ENCODE assay signal across 18 mouse cellular contexts in the genomic region with DNA sequence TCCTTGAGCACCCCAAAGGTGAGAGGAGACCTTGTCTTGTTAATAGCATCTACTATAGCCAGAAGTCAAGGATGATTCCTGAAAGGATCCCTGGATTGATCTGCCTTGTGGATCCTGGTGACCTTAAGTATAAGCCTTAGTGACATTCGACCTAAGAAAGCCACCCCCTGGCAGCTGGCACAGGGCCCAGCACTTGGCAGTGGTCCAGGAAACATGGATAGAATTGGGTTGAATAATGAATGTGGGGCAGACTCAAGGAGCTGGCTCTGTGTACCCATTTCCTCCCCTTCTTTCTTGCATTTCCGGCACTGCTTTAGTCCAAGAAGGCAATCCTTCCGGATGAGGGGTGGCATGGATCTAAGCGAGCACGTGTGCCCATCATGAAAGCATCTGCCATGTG.
DNase-seq lines count a peak whose midpoint lies in the region; ATAC-seq and TF ChIP-seq lines count a peak whose summit lies in the region.
"Had no signal": no experiment of that assay in that cellular context is flagged by ENCODE, and none has a peak within 500 bp of the region (broad histone marks: within the 10 kb centered on the region; RNA-seq: fewer than 3 reads in every experiment).

No protein-coding gene starts in this region.

- no peak for TF ChIP-seq POLR2A in thymus, adult 2 months (IDR thresholded peaks at IDR 0.05; ENCODE audit: control insufficient read depth, extremely low read depth, insufficient read depth, low read length, poor library complexity)

- DNase-seq in cerebellum, postnatal 36 days: peak; percentile 4 to 15
- DNase-seq in cerebellum, adult 8-10 months: no peak
- DNase-seq in lung, embryonic 14.5 days: peak; percentile 11
- no peak for DNase-seq in lung, postnatal 10 days
- DNase-seq in thymus, postnatal 4 days: peak; percentile 39
- DNase-seq in thymus, adult 2 months: no peak
- DNase-seq: cerebellum, adult 11-12 months; embryo, embryonic 11 days; gastrocnemius, postnatal 36 days; right cerebral cortex, postnatal 14 days had no signal

- ATAC-seq in lung, embryonic 14.5 days (ENCODE audit: insufficient read depth): no peak
- no peak for ATAC-seq in activated CD4-positive, CD25-positive, alpha-beta regulatory T cell, adult 4 months
- ATAC-seq: forebrain, embryonic 15.5 days; intestine, embryonic 16.5 days; liver, embryonic 12.5 days; midbrain, embryonic 15.5 days had no signal

- H3K27ac ChIP-seq in lung, embryonic 14.5 days (ENCODE audit: low read depth): no peak overlapping the region
- no peak overlapping the region for H3K27ac ChIP-seq in thymus, adult 2 months (ENCODE audit: control insufficient read depth, insufficient read depth, low read length)
- H3K27ac ChIP-seq: forebrain, embryonic 15.5 days; hindbrain, embryonic 15.5 days; liver, embryonic 12.5 days; lung, embryonic 15.5 days; midbrain, embryonic 15.5 days; stomach, postnatal 0 days had no signal

- H3K4me1 ChIP-seq in lung, embryonic 14.5 days (ENCODE audit: insufficient read depth): 0 out of 2 replicates have a peak, but pooled peaks cover 2% of the 10 kb centered on the region
- H3K4me1 ChIP-seq in thymus, adult 2 months (replicated peaks; ENCODE audit: control insufficient read depth, insufficient read depth, low read length): peaks cover 20% of the 10 kb centered on the region
- H3K4me1 ChIP-seq: liver, embryonic 12.5 days; midbrain, embryonic 15.5 days had no signal

- WGBS in lung, embryonic 14.5 days: 65% methylated on average over 5 of the region's 5 CpGs
- 43% methylated on average over 5 of the region's 5 CpGs for WGBS in thymus, adult 2 months

- no peak overlapping the region for H3K4me3 ChIP-seq in lung, embryonic 14.5 days (ENCODE audit: low read depth, low read length)
- no peak overlapping the region for H3K4me3 ChIP-seq in thymus, adult 2 months (ENCODE audit: control insufficient read depth, insufficient read depth, low read length)
- H3K4me3 ChIP-seq: forebrain, embryonic 15.5 days; hindbrain, embryonic 15.5 days; liver, embryonic 12.5 days; lung, embryonic 15.5 days; midbrain, embryonic 15.5 days had no signal

- no peaks in the 10 kb centered on the region for H3K36me3 ChIP-seq in lung, embryonic 14.5 days (ENCODE audit: insufficient read depth)
- H3K36me3 ChIP-seq in thymus, adult 2 months (ENCODE audit: control insufficient read depth, insufficient read depth, low read length): no peaks in the 10 kb centered on the region
- H3K36me3 ChIP-seq: forebrain, embryonic 15.5 days; hindbrain, embryonic 15.5 days; liver, embryonic 12.5 days; lung, embryonic 15.5 days; midbrain, embryonic 15.5 days had no signal

- no peaks in the 10 kb centered on the region; the same call in 1 of the 2 replicates for H3K9me3 ChIP-seq in lung, embryonic 14.5 days (ENCODE audit: low read depth, low read length)
- H3K9me3 ChIP-seq: forebrain, embryonic 15.5 days; hindbrain, embryonic 15.5 days; lung, embryonic 15.5 days had no signal

- no peaks in the 10 kb centered on the region for H3K27me3 ChIP-seq in lung, embryonic 14.5 days (ENCODE audit: insufficient read depth, low read length)
- H3K27me3 ChIP-seq in thymus, adult 2 months (ENCODE audit: control insufficient read depth, insufficient read depth, low read length): no peaks in the 10 kb centered on the region
- H3K27me3 ChIP-seq: forebrain, embryonic 15.5 days; hindbrain, embryonic 15.5 days; liver, embryonic 12.5 days; lung, embryonic 15.5 days; midbrain, embryonic 15.5 days had no signal

- no peak for TF ChIP-seq CTCF in lung, embryonic 14.5 days (IDR thresholded peaks at IDR 0.05; ENCODE audit: low read depth)
- TF ChIP-seq CTCF in thymus, adult 2 months (IDR thresholded peaks at IDR 0.05; ENCODE audit: borderline replicate concordance, control insufficient read depth, extremely low read depth, insufficient read depth, low read length, poor library complexity): no peak

- H3K4me2 ChIP-seq in lung, embryonic 14.5 days: no peak overlapping the region
- H3K4me2 ChIP-seq: forebrain, embryonic 15.5 days; hindbrain, embryonic 15.5 days; liver, embryonic 12.5 days; lung, embryonic 15.5 days; midbrain, embryonic 15.5 days had no signal

- H3K9ac ChIP-seq in lung, embryonic 14.5 days: no peak overlapping the region
- H3K9ac ChIP-seq: forebrain, embryonic 15.5 days; hindbrain, embryonic 15.5 days; liver, embryonic 12.5 days; lung, embryonic 15.5 days; midbrain, embryonic 15.5 days had no signal

Comparison
In these comparisons a context has a peak if more than half of its experiments do, and no peak if none do; other contexts are left out.
1. DNase-seq: peak in cerebellum, postnatal 36 days (2 of 2), lung, embryonic 14.5 days (single experiment) and thymus, postnatal 4 days (single experiment); none in cerebellum, adult 8-10 months (single experiment), lung, postnatal 10 days (single experiment) and thymus, adult 2 months (single experiment).